Mouse (Mus musculus): Measurements from ENCODE around the gene Tmem128.

Tmem128 gene

GRCm38 (mm10) chr5:38277936-38278600 is 18.1 kb downstream of the Tmem128 start:
- no peak for DNase-seq

- no peak for DNase-seq
Measured at GRCm38 (mm10) chr5:38280075-38280474, 20.1 kb downstream of the Tmem128 start.

- DNase-seq = no peak
Measured at GRCm38 (mm10) chr5:38285724-38286123, 25.7 kb downstream of the Tmem128 start.

- no peak for DNase-seq
Measured at GRCm38 (mm10) chr5:38288476-38288875, 28.5 kb downstream of the Tmem128 start.

GRCm38 (mm10) chr5:38301761-38302411 is 41.9 kb downstream of the Tmem128 start:
- DNase-seq = no peak

- DNase-seq = no peak
Measured at GRCm38 (mm10) chr5:38302651-38303050, 42.7 kb downstream of the Tmem128 start.

GRCm38 (mm10) chr5:38305241-38305640 is 45.3 kb downstream of the Tmem128 start:
- DNase-seq = no peak

GRCm38 (mm10) chr5:38307255-38308101 is 47.5 kb downstream of the Tmem128 start:
- DNase-seq = peak; percentile 87

- DNase-seq = peak; percentile 58
Measured at GRCm38 (mm10) chr5:38308873-38309272, 48.9 kb downstream of the Tmem128 start.

GRCm38 (mm10) chr5:38309795-38310194 is 49.8 kb downstream of the Tmem128 start:
- DNase-seq = no peak
